Mouse (Mus musculus): ENCODE measurements around the gene Vav1. TPM values are rescaled to one million over a fixed set of nuclear protein-coding genes. Genes with fewer than 3 reads are reported as not detected.

Vav1 gene
- polyA plus RNA-seq (2015; fragmentation: Nextera tagmentation; extraction: Ambion mirVana) = 17.0 and 24.6 TPM in 2 replicates

DNA sequence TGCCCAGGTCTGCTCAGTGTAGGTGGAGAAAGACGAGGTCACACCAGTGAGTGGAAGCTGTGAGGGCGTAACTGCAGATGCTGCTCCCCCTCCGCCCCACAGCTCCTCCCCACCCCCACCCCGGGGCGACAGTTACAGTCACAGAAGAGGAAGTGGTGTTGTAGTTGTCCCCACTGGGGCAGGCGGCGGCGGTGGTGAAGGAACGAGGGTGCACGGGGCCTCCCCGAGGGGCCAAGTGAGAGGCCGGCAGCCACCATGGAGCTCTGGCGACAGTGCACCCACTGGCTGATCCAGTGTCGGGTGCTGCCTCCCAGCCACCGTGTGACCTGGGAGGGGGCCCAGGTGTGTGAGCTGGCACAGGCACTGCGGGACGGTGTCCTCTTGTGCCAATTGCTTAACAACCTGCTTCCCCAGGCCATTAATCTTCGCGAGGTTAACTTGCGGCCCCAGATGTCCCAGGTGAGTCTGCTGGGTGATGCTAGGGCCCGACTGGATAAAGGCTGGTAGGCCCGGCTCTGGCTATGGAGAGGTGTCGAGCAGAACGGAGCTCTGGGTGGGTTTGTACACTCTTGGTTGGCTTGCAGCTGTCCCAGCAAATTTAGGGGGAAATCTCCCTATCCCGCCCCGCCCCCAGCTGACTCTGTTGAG, at the start of gene Vav1:
Gene Vav1 (plus strand): TSS at position 158 of the 648 bp plus-strand sequence.

DNA sequence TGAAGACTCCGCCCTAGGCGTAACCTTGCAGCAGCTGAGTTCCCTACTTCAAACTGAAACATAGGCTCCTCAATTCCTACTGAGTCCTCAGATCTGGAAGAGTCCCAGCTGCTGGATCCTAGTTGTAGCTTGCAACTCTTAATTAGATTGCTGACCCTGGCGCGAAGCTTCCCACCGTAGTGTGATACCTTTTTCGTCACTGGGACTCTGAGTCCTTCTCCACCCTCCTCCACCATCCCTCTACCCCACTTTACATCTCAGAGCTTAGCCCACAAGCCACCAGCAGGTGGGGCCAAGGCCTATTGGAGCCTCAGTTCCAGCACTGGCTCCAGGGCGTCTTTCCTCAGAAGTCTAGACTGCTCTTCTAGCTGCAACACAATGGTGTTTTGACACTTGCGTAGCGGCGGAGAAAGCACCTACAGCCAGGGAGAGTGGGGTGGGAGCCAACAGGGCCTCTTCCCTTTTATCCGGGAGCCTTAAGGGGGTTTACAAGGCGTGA, 30.6 kb upstream of the Vav1 start, which contains the start of gene Gpr108:
Gene Gpr108 (minus strand): TSS at position 246 of the 499 bp plus-strand sequence.

GRCm38 (mm10) chr17:57249186-57250181, 29.4 kb upstream of the Vav1 start, which contains the start of gene Trip10:
Gene Trip10 (plus strand): TSS chr17:57249455.

GRCm38 (mm10) chr17:57358441-57358840, 79.5 kb downstream of the Vav1 start, which contains the start of gene Adgre1:
Gene Adgre1 (plus strand): TSS chr17:57358691.

Other genes with a start within 250 kb of the Vav1 start
- gene Khsrp, start 247.6 kb upstream of the Vav1 start, polyA plus RNA-seq (2015; fragmentation: Nextera tagmentation; extraction: Ambion mirVana) = 42.5 and 45.4 TPM in 2 replicates
- not detected in 2 replicates for gene Slc25a41, start 237.4 kb upstream of the Vav1 start, polyA plus RNA-seq (2015; fragmentation: Nextera tagmentation; extraction: Ambion mirVana)
- 0.24 and 0.52 TPM in 2 replicates for gene Crb3, start 220.0 kb upstream of the Vav1 start, polyA plus RNA-seq (2015; fragmentation: Nextera tagmentation; extraction: Ambion mirVana)
- gene Slc25a23, start 219.2 kb upstream of the Vav1 start, polyA plus RNA-seq (2015; fragmentation: Nextera tagmentation; extraction: Ambion mirVana) = 1.1 TPM in 2 replicates
- 15.9 and 16.7 TPM in 2 replicates for gene Dennd1c, start 200.6 kb upstream of the Vav1 start, polyA plus RNA-seq (2015; fragmentation: Nextera tagmentation; extraction: Ambion mirVana)
- gene Tubb4a, start 191.3 kb upstream of the Vav1 start, polyA plus RNA-seq (2015; fragmentation: Nextera tagmentation; extraction: Ambion mirVana) = 0.77 and 0.89 TPM in 2 replicates
- gene Tnfsf9, start 173.8 kb upstream of the Vav1 start, polyA plus RNA-seq (2015; fragmentation: Nextera tagmentation; extraction: Ambion mirVana) = 1.6 and 1.8 TPM in 2 replicates
- not detected in 2 replicates for gene Cd70, start 129.3 kb upstream of the Vav1 start, polyA plus RNA-seq (2015; fragmentation: Nextera tagmentation; extraction: Ambion mirVana)
- gene Tnfsf14, start 84.9 kb upstream of the Vav1 start, polyA plus RNA-seq (2015; fragmentation: Nextera tagmentation; extraction: Ambion mirVana) = 3.9 and 4.3 TPM in 2 replicates
- gene C3, start 51.0 kb upstream of the Vav1 start, polyA plus RNA-seq (2015; fragmentation: Nextera tagmentation; extraction: Ambion mirVana) = 29.6 and 30.5 TPM in 2 replicates
- 20.4 and 24.2 TPM in 2 replicates for gene Gpr108, start 30.7 kb upstream of the Vav1 start, polyA plus RNA-seq (2015; fragmentation: Nextera tagmentation; extraction: Ambion mirVana)
- 10.1 and 12.3 TPM in 2 replicates for gene Trip10, start 29.6 kb upstream of the Vav1 start, polyA plus RNA-seq (2015; fragmentation: Nextera tagmentation; extraction: Ambion mirVana)
- gene Adgre1, start 79.6 kb downstream of the Vav1 start, polyA plus RNA-seq (2015; fragmentation: Nextera tagmentation; extraction: Ambion mirVana) = 9.6 and 15.4 TPM in 2 replicates

Data from spleen, postnatal 0 days (tissue).